Mouse (Mus musculus) stomach, embryonic 15.5 days (tissue): ENCODE data around the gene Reep6. TPM values are rescaled to one million over a fixed set of nuclear protein-coding genes. Genes with fewer than 3 reads are reported as not detected.

Experiments
- ATAC-seq: fragments of 200-750 bp; cut with Nextera tagmentation; 2 replicates; pipeline ENCODE4 v1.8.0; 2017; ENCODE audit warnings: low read depth, moderate number of reproducible peaks, moderate TSS enrichment; ENCODE audit not compliant: insufficient read depth, low FRiP score
- H3K27ac ChIP-seq: fragments of 300-500 bp; sonication (generic); 2 replicates; pipeline ENCODE4 v1.5.1; 2015; ENCODE audit warnings: mild to moderate bottlenecking, inconsistent platforms
- H3K27me3 ChIP-seq: fragments of 300-500 bp; sonication (generic); replicated peaks from 2 replicates; pipeline ENCODE4 v1.6.1; 2015; ENCODE audit warnings: inconsistent platforms
- H3K36me3 ChIP-seq: fragments of 300-500 bp; sonication (generic); 2 replicates; pipeline ENCODE4 v1.6.1; 2015; ENCODE audit warnings: inconsistent platforms
- H3K4me1 ChIP-seq: fragments of 300-500 bp; sonication (generic); 2 replicates; pipeline ENCODE4 v1.6.1; 2015; ENCODE audit warnings: inconsistent platforms
- H3K4me2 ChIP-seq: fragments of 300-500 bp; sonication (generic); 2 replicates; pipeline ENCODE4 v1.6.1; 2015; ENCODE audit warnings: mild to moderate bottlenecking, inconsistent platforms
- H3K4me3 ChIP-seq: fragments of 300-500 bp; sonication (generic); replicated peaks from 2 replicates; pipeline ENCODE4 v1.5.1; 2015; ENCODE audit warnings: inconsistent platforms
- H3K9ac ChIP-seq: fragments of 300-500 bp; sonication (generic); 2 replicates; pipeline ENCODE4 v1.6.1; 2015; ENCODE audit warnings: inconsistent platforms
- H3K9me3 ChIP-seq: fragments of 300-500 bp; sonication (generic); 2 replicates; pipeline ENCODE4 v1.6.1; 2016; ENCODE audit warnings: inconsistent platforms
- WGBS: fragments of 180-500 bp; shearing (Covaris S2); methylation state at CpG from one replicate; pipeline ENCODE4 v1.1.7; 2015; 5-methylcytosine and 5-hydroxymethylcytosine counted together
- microRNA-seq: library from miRNA; unstranded; fragments of <30 nt; microRNA quantifications from one replicate; pipeline ENCODE4, GENCODE M21; 2016
- polyA plus RNA-seq: library from polyadenylated mRNA; unstranded; fragments of >200 nt; fragmentation: Nextera tagmentation; extraction: Ambion mirVana; gene quantifications from 2 replicates; pipeline ENCODE4 v1.2.1, GENCODE M21; 2015

The Reep6 gene
- polyA plus RNA-seq, 1 experiment from 2014 or later = 44.5 TPM

GRCm38 (mm10) chr10:80385310-80385709 is 55.6 kb downstream of the Reep6 start:
- no peaks in the 10 kb centered on the region for H3K9me3 ChIP-seq
- 24% methylated on average over 7 of the region's 7 CpGs for WGBS
- no peak overlapping the region for H3K27ac ChIP-seq
- peak overlapping the region; percentile 87 for H3K4me3 ChIP-seq
- H3K9ac ChIP-seq = peak overlapping the region; percentile 91
- H3K4me1 ChIP-seq = peaks cover 31% of the 10 kb centered on the region
- no peak for ATAC-seq
- no peaks in the 10 kb centered on the region for H3K27me3 ChIP-seq
- H3K36me3 ChIP-seq = peaks cover 19% of the 10 kb centered on the region
- peak overlapping the region; percentile 88 for H3K4me2 ChIP-seq

Small RNA genes lying within 50 kb of the gene (microRNA-seq; reads per million reads assigned to microRNA genes)
- gene Gm22721 = not detected

Other genes starting within 250 kb of the Reep6 start
- gene Sbno2, start 224.4 kb upstream of the Reep6 start, polyA plus RNA-seq = 14.8 and 15.9 TPM in 2 replicates
- gene Stk11, start 214.2 kb upstream of the Reep6 start, polyA plus RNA-seq = 16.9 and 19.2 TPM in 2 replicates
- gene Atp5d, start 191.3 kb upstream of the Reep6 start, polyA plus RNA-seq = 544 and 602 TPM in 2 replicates
- gene Cbarp, start 189.1 kb upstream of the Reep6 start, polyA plus RNA-seq = 5.1 and 6.7 TPM in 2 replicates
- gene Midn, start 181.7 kb upstream of the Reep6 start, polyA plus RNA-seq = 16.0 and 19.8 TPM in 2 replicates
- 90.3 and 103 TPM in 2 replicates for gene Cirbp, start 164.0 kb upstream of the Reep6 start, polyA plus RNA-seq
- gene 1600002K03Rik, start 157.0 kb upstream of the Reep6 start, polyA plus RNA-seq = 17.5 and 19.7 TPM in 2 replicates
- 15.7 TPM in 2 replicates for gene Efna2, start 150.5 kb upstream of the Reep6 start, polyA plus RNA-seq
- 58.6 and 66.5 TPM in 2 replicates for gene Mum1, start 103.5 kb upstream of the Reep6 start, polyA plus RNA-seq
- gene Ndufs7, start 80.8 kb upstream of the Reep6 start, polyA plus RNA-seq = 326 and 364 TPM in 2 replicates
- gene Gamt, start 68.9 kb upstream of the Reep6 start, polyA plus RNA-seq = 111 and 148 TPM in 2 replicates
- gene Dazap1, start 68.5 kb upstream of the Reep6 start, polyA plus RNA-seq = 62.4 and 66.4 TPM in 2 replicates
- gene Rps15, start 37.5 kb upstream of the Reep6 start, polyA plus RNA-seq = 904 and 948 TPM in 2 replicates
- 5.0 and 5.2 TPM in 2 replicates for gene Apc2, start 34.0 kb upstream of the Reep6 start, polyA plus RNA-seq
- gene 2310011J03Rik, start 9.4 kb upstream of the Reep6 start, polyA plus RNA-seq = 40.5 and 46.4 TPM in 2 replicates
- gene Pcsk4, start 455 bp upstream of the Reep6 start, polyA plus RNA-seq = 4.8 and 5.4 TPM in 2 replicates
- 13.7 and 17.0 TPM in 2 replicates for gene Adamtsl5, start 18.5 kb downstream of the Reep6 start, polyA plus RNA-seq
- gene Plk5, start 26.5 kb downstream of the Reep6 start, polyA plus RNA-seq = 0.30 and 0.67 TPM in 2 replicates
- gene Mex3d, start 57.7 kb downstream of the Reep6 start, polyA plus RNA-seq = 7.8 and 8.7 TPM in 2 replicates
- 204 and 216 TPM in 2 replicates for gene Mbd3, start 69.6 kb downstream of the Reep6 start, polyA plus RNA-seq
- 724 and 753 TPM in 2 replicates for gene Uqcr11, start 76.9 kb downstream of the Reep6 start, polyA plus RNA-seq
- 88.9 and 100 TPM in 2 replicates for gene Tcf3, start 103.7 kb downstream of the Reep6 start, polyA plus RNA-seq
- 0.18 and 0.21 TPM in 2 replicates for gene Onecut3, start 164.9 kb downstream of the Reep6 start, polyA plus RNA-seq
- gene Atp8b3, start 209.2 kb downstream of the Reep6 start, polyA plus RNA-seq = 0.19 and 0.32 TPM in 2 replicates
- gene Rexo1, start 231.6 kb downstream of the Reep6 start, polyA plus RNA-seq = 23.2 and 23.3 TPM in 2 replicates
- 9.3 and 10.3 TPM in 2 replicates for gene Klf16, start 247.4 kb downstream of the Reep6 start, polyA plus RNA-seq